Mouse (Mus musculus) C2C12 (cell line): ENCODE measurements at regions not wholly inside any gene's neighbourhood (a gene's known extent, or its start where the extent isn't known, plus 50 kb on each side); places are given as distances from the start of the nearest gene placed in this dataset.

Source experiments
- CTCF ChIP-seq: IDR thresholded peaks from one replicate; pipeline ENCODE4 v1.5.1; 2011; ENCODE audit not compliant: control insufficient read depth, insufficient read depth, insufficient read length
- MYOD1 ChIP-seq: IDR thresholded peaks from one replicate; pipeline ENCODE4 v1.6.1; 2011; ENCODE audit warnings: low read depth; ENCODE audit not compliant: control insufficient read depth, insufficient read length

- TF ChIP-seq MYOD1 (no peak), CTCF (no peak)
Measured at GRCm38 (mm10) chr14:120165496-120166045, 109.9 kb upstream of the Mbnl2 start.
